ENCODE assay signal across 17 mouse cellular contexts in the genomic region with DNA sequence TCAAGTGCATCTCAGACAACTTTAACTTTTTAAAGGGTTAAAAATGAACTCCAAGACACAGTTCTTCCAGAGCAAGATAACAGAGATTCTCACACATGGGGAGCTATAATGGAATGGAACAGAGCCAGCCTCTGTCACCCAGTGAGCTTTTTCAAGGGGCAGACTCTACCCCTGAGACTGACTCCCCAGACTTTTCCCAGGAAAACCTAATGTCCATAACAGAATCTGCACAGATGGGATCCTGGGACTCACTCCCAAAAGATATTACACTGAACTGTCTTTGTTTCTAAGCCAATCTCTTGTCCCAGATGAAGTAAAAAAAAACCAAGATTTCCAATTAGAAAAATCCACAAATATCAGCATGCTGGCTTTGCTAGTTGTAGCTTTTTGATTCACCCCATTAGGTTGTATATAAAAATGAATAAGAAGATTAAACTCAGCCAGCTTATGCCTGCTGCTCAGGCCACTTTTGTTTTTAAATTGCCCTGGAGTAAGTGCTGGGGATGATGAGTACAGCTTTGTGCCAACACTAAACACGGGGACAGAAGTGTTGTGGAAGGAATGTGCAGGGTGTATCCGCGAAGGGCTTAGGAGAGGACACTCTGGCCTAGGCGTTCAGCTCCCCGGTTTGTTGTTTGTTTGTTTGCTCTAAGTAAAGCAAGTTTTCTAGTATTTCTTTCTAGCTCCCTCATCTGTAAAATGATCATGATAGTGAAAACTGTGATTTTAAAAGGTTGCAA. TPM values are rescaled to one million over a fixed set of nuclear protein-coding genes. Genes with fewer than 3 reads are reported as not detected.
DNase-seq lines count a peak whose midpoint lies in the region; ATAC-seq and TF ChIP-seq lines count a peak whose summit lies in the region.
"Had no signal": no experiment of that assay in that cellular context is flagged by ENCODE, and none has a peak within 500 bp of the region (broad histone marks: within the 10 kb centered on the region; RNA-seq: fewer than 3 reads in every experiment).

No protein-coding gene starts in this region.

- no peak for TF ChIP-seq EP300 in heart, postnatal 0 days (IDR thresholded peaks at IDR 0.05; ENCODE audit: low read depth)

- 0 out of 2 replicates have a peak, but pooled peaks have one; percentile 8 for TF ChIP-seq CTCF in heart, postnatal 0 days (IDR thresholded peaks at IDR 0.05; ENCODE audit: low read depth)

- H3K4me3 ChIP-seq in lung, embryonic 16.5 days (ENCODE audit: low read length), result no peak overlapping the region
- no peak overlapping the region for H3K4me3 ChIP-seq in heart, postnatal 0 days (ENCODE audit: low read depth, low read length)
- H3K4me3 ChIP-seq: embryonic facial prominence, embryonic 10.5 days; midbrain, embryonic 13.5 days had no signal

- H3K4me1 ChIP-seq in lung, embryonic 16.5 days (replicated peaks; ENCODE audit: control insufficient read depth, insufficient read depth, low read length), result peaks cover 52% of the 10 kb centered on the region
- peaks cover 55% of the 10 kb centered on the region for H3K4me1 ChIP-seq in heart, postnatal 0 days (ENCODE audit: control insufficient read depth, insufficient read depth)

- H3K9ac ChIP-seq in lung, embryonic 16.5 days (ENCODE audit: low read length), result no peak overlapping the region
- H3K9ac ChIP-seq in heart, postnatal 0 days (replicated peaks; ENCODE audit: low read depth, low read length), result no peak overlapping the region
- H3K9ac ChIP-seq: hindbrain, embryonic 14.5 days; midbrain, embryonic 13.5 days had no signal

- DNase-seq in cerebellum, adult 9-10 months, result peak; percentile 52
- DNase-seq in cerebellum, postnatal 4 days (ENCODE audit: low spot score in 2 of 2), result no peak
- peak; percentile 32 to 43 for DNase-seq in heart, adult 9 months (ENCODE audit: low spot score in 2 of 2)
- no peak for DNase-seq in heart, postnatal 4 days
- no peak for DNase-seq in lung, postnatal 4 days
- peak; percentile 60 for DNase-seq in heart, postnatal 0 days (ENCODE audit: low spot score)
- DNase-seq: adrenal gland, postnatal 25 days; gastrocnemius, postnatal 14 days; kidney, adult 8-10 months; kidney, postnatal 14 days; liver; thymus, postnatal 25 days had no signal

- H3K4me2 ChIP-seq in lung, embryonic 16.5 days (ENCODE audit: low read depth, low read length), result no peak overlapping the region
- H3K4me2 ChIP-seq in heart, postnatal 0 days (ENCODE audit: low read depth, low read length), result no peak overlapping the region
- H3K4me2 ChIP-seq: hindbrain, embryonic 14.5 days; midbrain, embryonic 13.5 days had no signal

- H3K27me3 ChIP-seq in lung, embryonic 16.5 days (ENCODE audit: control insufficient read depth, insufficient read depth, low read depth, low read length), result no peaks in the 10 kb centered on the region
- H3K27me3 ChIP-seq in heart, postnatal 0 days (ENCODE audit: control insufficient read depth, insufficient read depth, low read length), result no peaks in the 10 kb centered on the region
- H3K27me3 ChIP-seq: midbrain, embryonic 13.5 days had no signal

- 37% methylated on average over 5 of the region's 5 CpGs for whole genome bisulfite sequencing in lung, embryonic 16.5 days
- 25% methylated on average over 5 of the region's 5 CpGs for WGBS in heart, postnatal 0 days

- ATAC-seq in lung, embryonic 16.5 days (ENCODE audit: low read depth), result no peak
- ATAC-seq in heart, postnatal 0 days (ENCODE audit: insufficient read depth, low read depth), result peak; percentile 49; the same call in 1 of the 2 replicates
- ATAC-seq: CD4-positive, CD25-positive, alpha-beta regulatory T cell, adult 4 months; midbrain, embryonic 13.5 days had no signal

- H3K36me3 ChIP-seq in lung, embryonic 16.5 days (ENCODE audit: control insufficient read depth, insufficient read depth, low read length), result no peaks in the 10 kb centered on the region
- H3K36me3 ChIP-seq in heart, postnatal 0 days (replicated peaks; ENCODE audit: control insufficient read depth, insufficient read depth, low read length), result no peaks in the 10 kb centered on the region
- H3K36me3 ChIP-seq: embryonic facial prominence, embryonic 10.5 days; midbrain, embryonic 13.5 days had no signal

- 0 out of 2 replicates have a peak overlapping the region, but pooled peaks have one; percentile 32 for H3K27ac ChIP-seq in lung, embryonic 16.5 days (ENCODE audit: low read length)
- peak overlapping the region; percentile 36 for H3K27ac ChIP-seq in heart, postnatal 0 days (ENCODE audit: low read depth)
- H3K27ac ChIP-seq: embryonic facial prominence, embryonic 10.5 days; hindbrain, embryonic 14.5 days; midbrain, embryonic 13.5 days had no signal

- no peaks in the 10 kb centered on the region for H3K9me3 ChIP-seq in lung, embryonic 16.5 days (ENCODE audit: control insufficient read depth, low read length)
- no peaks in the 10 kb centered on the region for H3K9me3 ChIP-seq in heart, postnatal 0 days (replicated peaks; ENCODE audit: control insufficient read depth, low read length)
- H3K9me3 ChIP-seq: embryonic facial prominence, embryonic 10.5 days; midbrain, embryonic 13.5 days had no signal

RNA-seq across cellular contexts. Expression of gene Cavin2, which starts 18.6 kb away (rescaled TPM):
- total RNA-seq in heart, postnatal 4 days (2021), result 100 to 1,000 TPM; 203 to 211 TPM
- 176 and 185 TPM in 2 replicates for polyA plus RNA-seq in lung, embryonic 16.5 days (2015; fragmentation: Nextera tagmentation; extraction: Ambion mirVana)
- total RNA-seq in heart, postnatal 0 days (2014; rRNA removed; ENCODE audit: low replicate concordance), result 185 and 253 TPM in 2 replicates
- polyA plus RNA-seq in heart, postnatal 0 days (2015; fragmentation: Nextera tagmentation; extraction: Ambion mirVana), result 190 and 192 TPM in 2 replicates
- polyA plus RNA-seq: CD4-positive, CD25-positive, alpha-beta regulatory T cell, adult 4 months had no signal

Comparison
In these comparisons a context has a peak if more than half of its experiments do, and no peak if none do; other contexts are left out.
1. DNase-seq: peak in cerebellum, adult 9-10 months (single experiment), heart, adult 9 months (2 of 2) and heart, postnatal 0 days (single experiment); none in cerebellum, postnatal 4 days (0 of 2), heart, postnatal 4 days (single experiment) and lung, postnatal 4 days (0 of 2).